Mouse (Mus musculus): ENCODE results near the gene Gm10490. TPM values are rescaled to one million over a fixed set of nuclear protein-coding genes. Genes with fewer than 3 reads are reported as not detected.

Gm10490 gene
- total and polyA plus RNA-seq, 3 experiments: not detected

- H3K9me3 ChIP-seq (replicated peaks; ENCODE audit: low read length): no peaks in the 10 kb centered on the region
- TF ChIP-seq MAZ (IDR thresholded peaks at IDR 0.05; ENCODE audit: low read depth, low read length) (peak; percentile 82; the same call in 1 of the 2 replicates), ELF1 (IDR thresholded peaks at IDR 0.05; ENCODE audit: low read depth, low read length) (no peak; the same call in none of the 2 replicates), POLR2AphosphoS2 (IDR thresholded peaks at IDR 0.05; ENCODE audit: low read depth, low read length) (no peak), RCOR1 (conservative IDR thresholded peaks at IDR 0.05; ENCODE audit: low read depth, low read length) (no peak), CHD2 (IDR thresholded peaks at IDR 0.05; ENCODE audit: low read length) (peak; percentile 50; the same call in 1 of the 2 replicates), MEF2A (IDR thresholded peaks at IDR 0.05; ENCODE audit: borderline replicate concordance, low read depth, low read length) (no peak), SIN3A (IDR thresholded peaks at IDR 0.05; ENCODE audit: low read length) (peak; percentile 78; the same call in 1 of the 2 replicates), MXI1 (IDR thresholded peaks at IDR 0.05; ENCODE audit: low read depth, low read length) (peak; percentile 68; the same call in 1 of the 2 replicates), HCFC1 (IDR thresholded peaks at IDR 0.05; ENCODE audit: low read depth, low read length) (peak; percentile 63), MAX (IDR thresholded peaks at IDR 0.05; ENCODE audit: low read length) (no peak), NRF1 (IDR thresholded peaks at IDR 0.05; ENCODE audit: low read depth, low read length) (peak; percentile 64), ZMIZ1 (IDR thresholded peaks at IDR 0.05; ENCODE audit: low read depth, low read length) (peak; percentile 69), CHD1 (IDR thresholded peaks at IDR 0.05; ENCODE audit: low read depth, low read length) (peak; percentile 98), USF2 (conservative IDR thresholded peaks at IDR 0.05; ENCODE audit: low read depth, low read length) (no peak), NELFE (IDR thresholded peaks at IDR 0.05; ENCODE audit: low read depth, low read length) (peak; percentile 72), TCF12 (IDR thresholded peaks at IDR 0.05; ENCODE audit: low read depth, low read length) (peak; percentile 65; the same call in 1 of the 2 replicates), TBP (conservative IDR thresholded peaks at IDR 0.05; ENCODE audit: low read depth, low read length) (peak; percentile 54; the same call in 1 of the 2 replicates), KAT2A (IDR thresholded peaks at IDR 0.05; ENCODE audit: insufficient replicate concordance, low read length) (peak; percentile 57; the same call in 1 of the 2 replicates), MYC (IDR thresholded peaks at IDR 0.05; ENCODE audit: low read depth, low read length) (no peak)
Observed at GRCm38 (mm10) chrX:7898880-7899874, 10.2 kb upstream of the Gm10490 start, which contains the start of the genes Pqbp1 and Timm17b. Gene Pqbp1 (minus strand): TSS chrX:7899269. Gene Timm17b (plus strand): TSS chrX:7899357.

More at GRCm38 (mm10) chrX:7898880-7899874, 10.2 kb upstream of the Gm10490 start, which contains the start of the genes Pqbp1 and Timm17b:
- peak; percentile 93 for DNase-seq (ENCODE audit: extremely low read depth)
- H3K9ac ChIP-seq (ENCODE audit: insufficient read depth, low read depth): peak within 1 kb of the TSS; percentile 72
- H3K36me3 ChIP-seq (replicated peaks in 1 of 2; ENCODE audit: control insufficient read depth in 1 of 2, insufficient read depth in 1 of 2, low read length in 1 of 2): peaks cover 25 to 40% of the 10 kb centered on the region in 2 experiments
- H3K4me3 ChIP-seq (replicated peaks in 1 of 3; ENCODE audit: low read depth in 2 of 3, low read length in 2 of 3, poor library complexity in 1 of 3): peak within 1 kb of the TSS; percentile 66 to 96 (median 68)
- peak within 1 kb of the TSS; percentile 78 for H3K4me2 ChIP-seq (ENCODE audit: insufficient read depth, low read depth, poor library complexity, severe bottlenecking)
- peak within 1 kb of the TSS; percentile 89 for H3K27ac ChIP-seq (ENCODE audit: insufficient read depth, low read depth)
- dilution Hi-C loops (cut with MboI; ENCODE audit: extremely low pct_ligation_motif_present, extremely low pct_unique_long_range_greater_than_20kb, low sequenced_read_pairs): no loop called here
- peaks cover 2 to 11% of the 10 kb centered on the region in 2 experiments; a peak in 3 of 4 replicates for H3K4me1 ChIP-seq (ENCODE audit: control insufficient read depth in 1 of 2, insufficient read depth in 2 of 2)
- in situ Hi-C loops (cut with MboI; ENCODE audit: low pct_ligation_motif_present, low pct_unique_long_range_greater_than_20kb, low sequenced_read_pairs): no loop called here
- H3K79me2 ChIP-seq (replicated peaks; ENCODE audit: control insufficient read depth, extremely low read depth, insufficient read depth, poor library complexity, severe bottlenecking): peaks cover 8% of the 10 kb centered on the region
- H3K27me3 ChIP-seq (replicated peaks): no peaks in the 10 kb centered on the region

Data from CH12.LX (cell line).